Mouse (Mus musculus) adrenal gland, adult 18-20 months (tissue): ENCODE measurements around the gene Vil1. TPM values are rescaled to one million over a fixed set of nuclear protein-coding genes. Genes with fewer than 3 reads are reported as not detected.
A peak's percentile ranks its signal among the peaks of the same experiment; 100 is the strongest.

Experiments used
- DNase-seq, 2 experiments: peaks; one replicate each; pipeline ENCODE4 v3.0.0; 2021 to 2022; ENCODE audit warnings: low spot score in 2 of 2
- long read RNA-seq, 2 experiments: library from polyadenylated mRNA; stranded (forward); transcript quantifications; one replicate each; pipeline ENCODE4 v2.0.0; 2021
- total RNA-seq, 2 experiments: library from RNA; stranded (reverse); gene quantifications; 1 replicate in 1 of 2; 2 replicates in 1 of 2; pipeline ENCODE4 v1.2.3; 2021

Vil1 gene
- total RNA-seq, result 1 to 10 TPM; 1.8 to 1.9 TPM
- long read RNA-seq, experiment 1, partial matches to known transcripts, result 2 of 5 reads
- long read RNA-seq, experiment 1, other reads (novel, unspliced or antisense), result 3 of 5 reads
- long read RNA-seq, experiment 2, partial matches to known transcripts, result 2 of 6 reads
- long read RNA-seq, experiment 2, other reads (novel, unspliced or antisense), result 4 of 6 reads

- no peak for DNase-seq
These were observed at the start of gene Vil1 for GRCm38 (mm10) chr1:74408589-74409504. TSS of gene Vil1 (plus strand) at chr1:74409376.

- no peak for DNase-seq
These were observed 49.1 kb upstream of the Vil1 start for GRCm38 (mm10) chr1:74359952-74360517.

GRCm38 (mm10) chr1:74361812-74362211 is 47.4 kb upstream of the Vil1 start, which contains the start of gene Catip:
TSS of gene Catip (plus strand) at chr1:74362108.
- peak; percentile 57 to 63 for DNase-seq

GRCm38 (mm10) chr1:74362325-74363229 is 46.6 kb upstream of the Vil1 start:
- no peak for DNase-seq

- no peak for DNase-seq
These were observed 45.7 kb upstream of the Vil1 start for GRCm38 (mm10) chr1:74363437-74363836.

GRCm38 (mm10) chr1:74364270-74364669 is 44.9 kb upstream of the Vil1 start:
- DNase-seq, result no peak

GRCm38 (mm10) chr1:74367886-74368645 is 41.1 kb upstream of the Vil1 start:
- no peak for DNase-seq

GRCm38 (mm10) chr1:74370040-74370439 is 39.1 kb upstream of the Vil1 start:
- DNase-seq, result no peak

- no peak for DNase-seq
These were observed 35.8 kb upstream of the Vil1 start for GRCm38 (mm10) chr1:74373372-74373771.

GRCm38 (mm10) chr1:74374980-74375379 is 34.2 kb upstream of the Vil1 start, which contains the start of gene Slc11a1:
TSS of gene Slc11a1 (plus strand) at chr1:74375195.
- DNase-seq, result no peak

- DNase-seq, result no peak
These were observed 33.6 kb upstream of the Vil1 start for GRCm38 (mm10) chr1:74375561-74375960.

GRCm38 (mm10) chr1:74376396-74376795 is 32.8 kb upstream of the Vil1 start:
- DNase-seq, result peak in 1 of 2 experiments; percentile 60

- no peak for DNase-seq
These were observed 30.1 kb upstream of the Vil1 start for GRCm38 (mm10) chr1:74379058-74379504.

GRCm38 (mm10) chr1:74380484-74380883 is 28.7 kb upstream of the Vil1 start:
- DNase-seq, result no peak

GRCm38 (mm10) chr1:74381588-74382021 is 27.6 kb upstream of the Vil1 start:
- DNase-seq, result no peak

- no peak for DNase-seq
These were observed 25.8 kb upstream of the Vil1 start for GRCm38 (mm10) chr1:74383385-74383784.

- DNase-seq, result no peak
These were observed 24.7 kb upstream of the Vil1 start for GRCm38 (mm10) chr1:74384525-74384924.

GRCm38 (mm10) chr1:74385064-74385463 is 24.1 kb upstream of the Vil1 start:
- DNase-seq, result no peak

GRCm38 (mm10) chr1:74385531-74385930 is 23.6 kb upstream of the Vil1 start:
- no peak for DNase-seq

- no peak for DNase-seq
These were observed 22.8 kb upstream of the Vil1 start for GRCm38 (mm10) chr1:74386363-74386713.
